Mouse (Mus musculus) heart, adult 2 months (tissue): ENCODE results near the gene Tgfb2. TPM values are rescaled to one million over a fixed set of nuclear protein-coding genes. Genes with fewer than 3 reads are reported as not detected.

Experiments used
- DNase-seq, 2 experiments: peaks; one replicate each; pipeline ENCODE4 v3.0.0; 2021
- H3K27ac ChIP-seq: fragments of 200-600 bp; 2 replicates; pipeline ENCODE4 v1.8.1; 2022
- H3K27me3 ChIP-seq: fragments of 200-500 bp; 2 replicates; pipeline ENCODE4 v1.6.1; 2012; ENCODE audit warnings: mild to moderate bottlenecking, low read length, inconsistent platforms, mixed read lengths; ENCODE audit not compliant: control insufficient read depth, insufficient read depth
- H3K36me3 ChIP-seq: fragments of 200-500 bp; 2 replicates; pipeline ENCODE4 v1.6.1; 2012; ENCODE audit warnings: low read length, inconsistent platforms; ENCODE audit not compliant: control insufficient read depth, insufficient read depth
- H3K4me1 ChIP-seq: fragments of 200-500 bp; 2 replicates; pipeline ENCODE4 v1.6.1; 2011; ENCODE audit warnings: low read length; ENCODE audit not compliant: control insufficient read depth, insufficient read depth
- H3K4me3 ChIP-seq: fragments of 200-600 bp; 2 replicates; pipeline ENCODE4 v1.8.1; 2022
- H3K79me2 ChIP-seq: fragments of 200-500 bp; replicated peaks from 2 replicates; pipeline ENCODE4 v1.6.1; 2012; ENCODE audit warnings: mild to moderate bottlenecking, inconsistent platforms, low read length, moderate library complexity, mixed read lengths; ENCODE audit not compliant: control insufficient read depth, insufficient read depth
- H3K9ac ChIP-seq: fragments of 200-500 bp; 2 replicates; pipeline ENCODE4 v1.6.1; 2012; ENCODE audit warnings: low read depth, mild to moderate bottlenecking, control low read depth, inconsistent platforms, low read length, mixed read lengths
- CTCF ChIP-seq: fragments of 200-600 bp; IDR thresholded peaks from 2 replicates; pipeline ENCODE4 v1.8.1; 2022; ENCODE audit warnings: antibody characterized with exemption, mild to moderate bottlenecking, moderate library complexity
- EP300 ChIP-seq: fragments of 200-500 bp; IDR thresholded peaks from 2 replicates; pipeline ENCODE4 v1.6.1; 2011; ENCODE audit warnings: low read depth, low read length, control low read depth; ENCODE audit not compliant: insufficient read depth
- POLR2A ChIP-seq: fragments of 200-500 bp; IDR thresholded peaks from 2 replicates; pipeline ENCODE4 v1.6.1; 2011; ENCODE audit warnings: mild to moderate bottlenecking, low read depth, low read length, control low read depth; ENCODE audit not compliant: insufficient read depth
- WGBS: fragments of 180-500 bp; shearing (Covaris S2); methylation state at CpG from one replicate; pipeline ENCODE4 v1.1.7; 2018; 5-methylcytosine and 5-hydroxymethylcytosine counted together
- intact Hi-C: fragments of 180-260 bp; cut with DNase I; formaldehyde crosslinking; loops from one replicate; pipeline ENCODE4 v1.15.1; 2025
- polyA plus RNA-seq: library from polyadenylated mRNA; depleted of rRNA; stranded (reverse); fragments of >200 nt; gene quantifications from 2 replicates; pipeline ENCODE4 v1.2.3, GENCODE M21; 2012
- total RNA-seq, 2 experiments: library from RNA; stranded (reverse); gene quantifications; 2 replicates each; pipeline ENCODE4 v1.2.3; 2021

The Tgfb2 gene
- total and polyA plus RNA-seq, 3 experiments: 1.5 to 5.1 (median 4.6) TPM

DNA sequence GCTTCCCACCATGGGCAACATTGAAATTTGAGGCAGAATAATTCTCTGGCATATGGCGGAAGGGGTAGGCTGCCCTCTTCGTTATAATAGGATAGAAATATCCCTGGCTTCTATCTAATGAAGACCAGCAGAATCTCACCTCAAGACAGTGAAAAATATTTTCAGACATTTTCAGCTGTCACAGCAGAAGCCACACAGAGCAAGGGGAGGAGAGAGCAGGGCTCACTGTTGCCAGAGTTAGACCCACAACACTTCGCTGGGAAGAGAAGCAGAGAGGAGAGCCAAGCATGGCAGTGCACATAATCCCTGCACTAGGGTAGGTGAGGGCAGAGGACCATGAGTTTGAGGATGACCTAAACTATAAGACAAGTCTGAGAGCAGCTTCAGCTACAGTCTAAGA is 5.3 kb downstream of the Tgfb2 start:
- DNase-seq: no peak
- TF ChIP-seq POLR2A (no peak), EP300 (no peak), CTCF (no peak)
- no peak overlapping the region for H3K27ac ChIP-seq
- no peak overlapping the region for H3K4me3 ChIP-seq
- no peaks in the 10 kb centered on the region for H3K79me2 ChIP-seq
- H3K4me1 ChIP-seq: peaks cover 8% of the 10 kb centered on the region
- H3K36me3 ChIP-seq: no peaks in the 10 kb centered on the region
- H3K27me3 ChIP-seq: no peaks in the 10 kb centered on the region
- no peak overlapping the region for H3K9ac ChIP-seq
- intact Hi-C loops: loop anchor here (5.0 to 10.0 kb wide), 2 partner anchors 88 to 586 kb away; partner anchors contain the start of gene Lyplal1
- 91% methylated on average over 3 of the region's 3 CpGs for WGBS

DNA sequence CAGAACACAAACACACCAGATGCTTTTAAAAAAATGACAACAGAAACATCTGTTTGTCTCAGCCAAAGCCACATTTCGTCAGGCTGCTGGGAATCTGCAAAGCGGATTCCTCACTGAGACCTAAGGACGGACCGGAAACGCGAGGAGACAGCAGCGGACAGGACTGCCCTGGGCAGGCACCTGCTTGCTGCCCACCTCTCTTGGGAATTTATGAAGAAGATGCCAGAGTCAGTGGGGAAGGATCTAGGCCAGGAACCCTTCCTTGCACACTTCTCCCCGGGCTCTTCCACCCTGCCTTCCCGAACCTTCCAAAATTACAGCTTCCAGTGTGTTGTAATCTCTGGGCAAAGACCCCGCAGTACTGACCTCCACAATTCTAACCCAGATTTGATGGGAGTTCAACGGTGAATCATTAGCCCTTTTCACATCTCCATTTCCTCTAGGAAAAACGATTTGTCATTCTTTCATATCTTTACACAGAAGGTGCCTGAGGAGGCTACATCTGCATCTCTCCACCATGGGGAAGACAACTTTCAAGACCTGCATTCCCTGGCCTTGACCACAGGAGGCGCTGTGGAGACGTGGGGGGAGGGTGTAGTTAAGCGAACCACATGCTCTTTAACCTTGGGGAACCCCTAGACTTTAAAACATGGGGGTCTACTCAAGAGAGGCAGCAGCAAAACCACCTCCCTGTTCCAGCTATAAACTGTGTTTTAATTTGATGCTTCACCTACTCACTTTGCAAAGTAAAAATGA is 7.0 kb downstream of the Tgfb2 start:
- Histone ChIP-seq H3K9ac (no peak overlapping the region), H3K4me1 (peaks cover 10% of the 10 kb centered on the region), H3K27me3 (no peaks in the 10 kb centered on the region), H3K36me3 (no peaks in the 10 kb centered on the region), H3K4me3 (no peak overlapping the region), H3K79me2 (no peaks in the 10 kb centered on the region), H3K27ac (peak overlapping the region; percentile 45)
- intact Hi-C loops: no loop called here
- TF ChIP-seq CTCF (peak; percentile 56), EP300 (no peak), POLR2A (no peak)
- WGBS: 68% methylated on average over 15 of the region's 15 CpGs
- DNase-seq: peak; percentile 49 to 52

DNA sequence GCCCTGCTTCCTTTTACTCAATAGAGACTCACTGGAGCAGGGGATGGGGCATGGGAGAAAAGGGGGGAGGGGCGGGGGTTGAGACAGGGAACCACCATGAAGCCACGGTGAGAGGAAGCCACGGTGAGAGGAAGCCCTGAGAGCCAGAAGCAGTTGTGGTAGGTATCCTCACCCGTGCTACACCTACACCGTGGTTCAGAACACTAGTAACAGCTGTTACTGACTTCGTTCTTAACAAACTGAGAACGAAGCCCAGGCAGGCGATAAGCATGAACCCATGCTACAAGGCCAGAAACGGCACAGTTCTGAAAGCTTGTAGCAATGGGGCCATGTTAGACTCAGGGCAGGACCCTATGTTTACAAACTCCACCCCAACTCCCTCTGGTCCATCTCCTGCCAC is 9.6 kb downstream of the Tgfb2 start:
- Histone ChIP-seq H3K27me3 (no peaks in the 10 kb centered on the region), H3K27ac (peak overlapping the region; percentile 15; the same call in 1 of the 2 replicates), H3K4me1 (peaks cover 7% of the 10 kb centered on the region), H3K36me3 (no peaks in the 10 kb centered on the region), H3K9ac (no peak overlapping the region), H3K4me3 (no peak overlapping the region), H3K79me2 (no peaks in the 10 kb centered on the region)
- intact Hi-C loops: no loop called here
- 70% methylated on average over 9 of the region's 9 CpGs for WGBS
- no peak for TF ChIP-seq CTCF
- TF ChIP-seq POLR2A: no peak
- TF ChIP-seq EP300: no peak
- no peak for DNase-seq

DNA sequence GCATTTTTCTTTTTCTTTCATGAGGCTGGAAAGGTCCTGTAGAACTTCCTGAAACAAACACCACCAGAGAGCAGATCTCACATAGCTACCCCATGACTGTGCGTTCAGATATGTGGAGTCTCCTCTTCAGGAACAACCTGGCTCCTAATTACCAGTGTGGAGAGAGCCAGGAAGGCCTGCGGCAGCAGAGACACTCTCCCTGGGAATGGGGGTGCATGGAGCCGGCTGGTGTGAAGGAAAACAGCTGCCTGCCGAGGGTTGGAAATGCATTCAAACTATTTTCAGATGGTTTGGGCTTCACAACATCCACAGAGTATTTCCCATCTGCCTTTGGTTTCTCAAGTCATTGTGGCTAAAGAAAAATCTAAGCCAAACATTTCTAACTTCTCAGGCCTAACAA is 10.4 kb downstream of the Tgfb2 start:
- peak; percentile 47 to 65 for DNase-seq
- intact Hi-C loops: no loop called here
- 43% methylated on average over 4 of the region's 4 CpGs for WGBS
- Histone ChIP-seq H3K36me3 (no peaks in the 10 kb centered on the region), H3K4me1 (peaks cover 5% of the 10 kb centered on the region), H3K79me2 (no peaks in the 10 kb centered on the region), H3K27me3 (no peaks in the 10 kb centered on the region), H3K9ac (no peak overlapping the region), H3K4me3 (no peak overlapping the region), H3K27ac (peak overlapping the region; percentile 53)
- TF ChIP-seq EP300 (no peak), CTCF (no peak), POLR2A (no peak)

DNA sequence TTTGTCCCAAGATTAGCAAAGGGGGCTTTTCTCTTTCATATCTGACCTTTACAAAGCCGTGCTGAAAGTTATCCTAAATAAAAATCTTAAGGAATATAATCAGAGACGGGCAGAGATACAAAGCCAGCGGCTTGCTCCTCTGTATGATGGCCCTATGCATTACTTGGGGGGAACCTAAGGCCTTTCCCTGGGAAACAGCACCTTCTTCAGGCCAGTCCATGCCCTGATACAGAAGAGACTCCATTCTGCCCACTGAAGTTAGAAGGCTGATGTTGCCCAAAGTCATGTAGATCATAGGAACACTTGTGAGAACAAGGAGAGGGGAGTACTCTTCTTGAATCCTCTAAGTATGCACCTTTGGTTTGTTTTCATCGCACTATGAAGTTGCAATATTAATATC is 13.4 kb downstream of the Tgfb2 start:
- Histone ChIP-seq H3K4me1 (peaks cover 5% of the 10 kb centered on the region), H3K4me3 (no peak overlapping the region), H3K27ac (no peak overlapping the region), H3K9ac (no peak overlapping the region), H3K27me3 (no peaks in the 10 kb centered on the region), H3K79me2 (no peaks in the 10 kb centered on the region), H3K36me3 (no peaks in the 10 kb centered on the region)
- no peak for DNase-seq
- TF ChIP-seq CTCF (peak; percentile 60), POLR2A (no peak)
- 86% methylated on average over 4 of the region's 4 CpGs for WGBS
- intact Hi-C loops: no loop called here

DNA sequence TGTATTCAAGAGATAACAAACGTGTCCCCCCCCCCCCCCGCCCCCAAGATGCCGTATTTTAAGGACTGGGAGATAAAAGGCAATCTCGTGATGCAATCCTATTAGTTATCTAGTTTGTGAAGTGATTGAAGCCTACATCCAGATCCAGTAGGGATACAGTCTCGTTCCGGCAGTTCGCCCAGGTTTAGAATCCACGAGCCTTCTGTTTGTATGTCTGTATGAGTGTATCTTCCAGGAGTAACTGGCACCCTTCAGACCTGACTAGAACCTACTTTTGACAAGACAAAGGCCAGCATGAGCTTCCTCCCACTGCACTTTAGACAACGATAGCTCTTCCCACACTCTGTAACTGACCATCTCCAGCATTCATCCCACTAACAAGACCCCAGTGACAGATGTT is 14.1 kb downstream of the Tgfb2 start:
- TF ChIP-seq POLR2A: no peak
- no peak for TF ChIP-seq EP300
- no peak for TF ChIP-seq CTCF
- Histone ChIP-seq H3K4me3 (no peak overlapping the region), H3K36me3 (no peaks in the 10 kb centered on the region), H3K27ac (no peak overlapping the region), H3K4me1 (peaks cover 5% of the 10 kb centered on the region), H3K9ac (no peak overlapping the region), H3K27me3 (no peaks in the 10 kb centered on the region), H3K79me2 (no peaks in the 10 kb centered on the region)
- DNase-seq: no peak
- WGBS: 84% methylated on average over 9 of the region's 9 CpGs
- intact Hi-C loops: no loop called here
